Mouse (Mus musculus): ENCODE results near the gene Pkdcc.

Gene Pkdcc

DNA sequence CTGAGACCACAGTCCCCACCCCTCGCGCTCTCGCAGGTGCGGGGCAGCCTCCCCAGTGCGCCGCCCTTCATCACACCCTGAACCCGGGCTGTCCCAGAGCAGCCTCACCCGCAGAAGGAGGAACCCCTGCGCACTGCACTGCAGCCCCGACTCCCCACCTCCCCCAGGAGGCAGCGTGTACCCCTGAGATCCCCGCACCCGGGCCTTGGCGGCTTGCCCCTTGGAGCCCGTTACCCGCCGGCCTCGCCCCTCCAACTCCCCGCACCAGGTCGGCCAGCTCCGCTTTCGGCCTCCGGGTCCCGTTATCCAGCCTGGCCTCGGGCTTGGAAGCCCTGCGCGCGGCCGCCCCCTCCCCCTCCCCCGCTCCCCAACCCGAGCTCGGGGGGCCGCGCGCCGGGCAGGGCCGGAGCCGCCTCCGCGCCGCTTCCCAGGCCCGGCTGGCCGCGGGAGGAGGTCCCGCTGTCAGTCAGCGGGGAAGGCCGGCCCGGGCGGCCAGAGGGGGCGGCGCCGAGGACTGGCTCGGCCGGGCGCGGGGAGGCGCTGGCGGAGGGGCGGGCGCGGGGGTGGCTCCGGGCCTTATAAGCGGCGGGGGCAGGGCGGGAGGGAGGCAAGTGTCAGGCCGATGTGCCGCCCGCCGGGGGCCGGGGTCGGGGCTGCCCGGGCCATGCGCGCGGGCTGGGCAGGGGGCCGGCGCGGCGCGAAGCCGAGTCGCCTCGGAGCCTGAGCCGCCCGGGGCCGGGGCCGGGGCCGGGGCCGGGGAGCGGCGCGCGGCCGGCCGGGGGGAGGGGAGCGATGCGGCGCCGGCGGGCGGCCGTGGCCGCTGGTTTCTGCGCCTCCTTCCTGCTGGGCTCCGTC, at the start of gene Pkdcc:
TSS of gene Pkdcc (plus strand) at position 619 of the 855 bp plus-strand sequence.
- DNase-seq (ENCODE audit: low read depth, low spot score), result peak; percentile 87

DNA sequence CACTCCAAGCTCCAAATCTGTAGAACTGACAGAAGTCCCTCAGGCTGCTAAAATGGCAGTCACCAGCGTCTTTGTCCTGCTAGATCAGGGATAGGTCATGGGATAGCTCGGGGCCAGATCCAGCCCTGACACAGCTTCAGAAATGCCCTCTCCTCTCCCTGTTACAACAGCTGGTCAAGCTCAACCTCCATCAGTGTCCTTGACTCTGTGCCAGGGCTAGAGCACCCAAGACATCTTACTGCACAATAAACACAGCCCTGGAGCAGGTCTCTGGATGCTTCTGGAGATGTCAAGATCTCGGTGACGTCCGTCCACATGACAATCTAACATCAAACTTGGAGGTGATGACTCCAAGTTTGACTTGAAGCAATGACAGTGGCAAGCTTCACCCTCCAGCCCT, 48.9 kb upstream of the Pkdcc start:
- DNase-seq (ENCODE audit: low read depth, low spot score), result no peak

DNA sequence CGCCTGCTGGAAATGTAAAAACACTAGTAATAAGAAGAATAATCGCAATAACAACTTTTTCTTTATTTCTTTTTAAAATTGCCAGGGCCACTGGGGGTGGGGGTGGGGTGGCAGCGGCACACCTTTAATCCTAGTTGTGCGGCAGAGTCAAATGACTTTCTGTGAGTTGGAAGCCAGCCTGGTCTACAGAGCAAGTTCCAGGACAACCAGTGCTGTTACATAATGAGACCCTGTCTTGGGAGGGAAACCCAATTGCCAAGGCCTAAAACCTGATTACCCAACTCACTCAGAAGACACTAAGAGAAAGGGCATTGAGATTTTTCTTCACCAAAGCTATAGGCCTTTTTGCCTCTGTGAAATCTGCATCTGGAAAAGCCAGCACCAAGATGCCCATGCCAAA, 38.9 kb upstream of the Pkdcc start:
- peak; percentile 69 for DNase-seq (ENCODE audit: low read depth, low spot score)

DNA sequence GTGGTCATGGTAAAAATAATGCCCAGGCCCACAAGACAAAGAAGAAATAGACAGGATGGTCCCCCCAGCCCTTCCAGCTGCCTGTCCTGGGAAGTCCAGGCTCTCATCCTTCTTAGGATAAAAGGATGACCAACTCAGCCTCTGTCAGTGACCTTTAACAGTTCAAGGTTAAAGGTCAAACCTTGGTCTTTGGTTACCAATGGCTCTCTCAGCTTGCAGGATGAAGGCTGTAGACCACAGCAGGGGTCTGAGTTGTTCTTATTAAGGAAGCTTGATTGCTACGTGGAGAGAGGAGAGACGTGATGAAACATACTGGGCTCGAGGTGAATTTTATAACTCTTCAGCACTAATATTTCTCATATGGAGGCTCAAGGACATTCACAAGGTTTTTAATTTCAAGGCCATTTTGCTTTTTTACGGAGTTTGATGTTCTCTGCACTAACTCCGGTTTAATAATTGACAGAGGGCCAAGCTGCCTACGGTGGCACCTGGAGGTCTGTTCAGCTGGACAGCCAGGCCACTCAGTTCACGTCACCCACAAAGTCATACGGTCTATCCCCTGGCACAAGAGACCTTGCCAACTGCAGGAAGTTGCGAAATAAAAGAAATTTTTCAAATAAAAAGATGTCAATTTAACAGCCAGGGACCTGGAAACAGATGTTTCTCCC, 36.5 kb upstream of the Pkdcc start:
- no peak for DNase-seq (ENCODE audit: low read depth, low spot score)

DNA sequence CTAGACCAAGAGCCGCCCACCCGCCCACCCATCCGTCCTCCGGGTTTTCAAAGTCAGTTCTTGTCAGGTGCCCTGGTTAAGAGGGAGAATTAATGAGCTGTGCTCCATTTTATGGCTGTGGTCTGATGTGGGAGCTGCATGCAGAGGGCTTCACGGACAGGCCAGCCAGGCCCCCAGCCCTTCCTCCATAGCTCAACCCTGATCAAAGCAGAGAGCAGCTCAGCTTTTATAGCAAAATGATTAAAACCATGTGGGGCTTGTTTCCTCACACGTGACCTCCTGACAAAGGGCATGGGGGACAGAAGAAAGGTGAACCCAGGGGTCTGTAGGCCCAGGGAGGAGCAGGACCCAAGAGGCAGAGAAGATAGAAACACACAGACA, 36.0 kb upstream of the Pkdcc start:
- DNase-seq (ENCODE audit: low read depth, low spot score), result no peak

DNA sequence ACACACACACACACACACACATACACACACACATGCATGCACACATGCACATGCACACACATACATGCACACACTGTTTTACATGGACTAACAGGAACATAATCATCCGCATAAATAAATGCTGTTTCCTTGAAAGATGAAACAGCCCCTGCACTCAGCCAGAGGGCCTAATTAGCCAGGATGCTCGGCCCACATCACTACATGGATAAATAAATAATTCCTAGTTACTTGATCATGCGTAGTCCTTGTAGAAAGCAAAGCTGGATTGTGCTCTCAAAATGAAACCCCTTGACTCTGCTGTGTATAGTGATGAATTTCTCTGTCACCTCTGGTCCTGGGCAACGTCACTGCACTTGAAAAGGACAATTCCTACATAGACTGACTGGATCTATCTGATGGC, 35.5 kb upstream of the Pkdcc start:
- DNase-seq (ENCODE audit: low read depth, low spot score), result no peak

DNA sequence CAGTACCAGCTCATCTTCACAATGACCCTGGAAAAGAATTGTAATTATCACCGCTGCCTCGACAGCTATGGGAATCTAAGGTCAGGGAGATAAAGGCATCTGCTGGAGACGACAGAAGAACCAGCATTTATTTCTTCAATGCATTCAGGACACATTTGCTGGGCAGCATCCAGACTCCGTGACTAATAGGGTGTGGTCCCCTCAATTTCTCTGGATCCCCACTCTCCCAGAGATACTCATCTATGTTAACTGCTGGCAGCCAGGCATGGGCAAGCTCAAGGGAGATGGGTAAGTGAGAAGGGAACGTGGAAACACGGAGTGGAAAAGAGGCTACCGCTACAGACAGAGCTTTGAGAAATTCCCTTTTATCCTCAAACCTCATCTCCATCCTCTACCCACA, 34.0 kb upstream of the Pkdcc start:
- no peak for DNase-seq (ENCODE audit: low read depth, low spot score)

DNA sequence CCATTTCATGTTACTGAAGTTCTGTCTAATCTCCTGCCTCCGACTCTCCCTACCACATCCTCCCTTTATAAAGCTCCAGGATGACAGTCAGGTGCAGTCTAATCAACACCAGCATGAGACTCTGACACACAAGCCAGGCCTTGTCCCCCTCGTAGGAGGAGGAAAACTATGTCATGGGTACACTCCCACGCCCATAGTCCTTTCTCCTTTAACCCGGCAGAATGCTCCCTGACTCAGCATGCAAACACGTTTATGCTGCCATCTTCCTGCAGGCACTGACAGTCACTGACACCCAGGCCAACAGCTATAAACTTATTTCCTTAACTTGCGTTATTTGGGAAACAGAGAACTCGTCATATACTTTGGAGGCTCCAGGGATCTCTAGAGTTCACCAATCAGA, 33.5 kb upstream of the Pkdcc start:
- DNase-seq (ENCODE audit: low read depth, low spot score), result no peak

DNA sequence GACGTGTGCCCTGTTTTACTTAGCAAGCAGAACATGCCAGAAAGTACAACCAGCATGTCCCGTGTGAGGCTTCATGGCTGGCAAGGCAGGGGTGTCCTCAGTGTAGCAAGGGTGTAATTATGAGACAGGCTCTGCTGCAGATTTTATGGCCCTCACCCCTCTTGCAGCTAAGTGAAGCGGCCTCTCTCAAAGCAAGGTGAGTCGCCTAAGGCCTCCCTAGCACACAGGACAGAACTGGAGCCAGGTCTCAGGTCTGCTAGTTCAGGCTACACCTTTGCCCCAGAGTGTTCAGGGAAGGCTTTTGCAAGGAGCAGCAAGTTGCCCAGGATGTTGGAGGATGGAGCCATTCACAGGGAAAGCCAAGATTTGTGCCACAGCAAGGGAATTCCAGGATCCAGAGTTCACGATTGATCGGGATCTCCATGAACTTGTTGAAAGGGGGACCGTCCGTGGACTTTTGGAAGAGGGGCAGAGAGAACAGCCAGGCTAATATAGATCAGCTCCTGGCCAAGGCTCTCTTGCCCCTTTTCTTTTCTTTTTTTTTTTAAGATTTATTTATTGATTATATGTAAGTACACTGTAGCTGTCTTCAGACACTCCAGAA, 32.9 kb upstream of the Pkdcc start:
- no peak for DNase-seq (ENCODE audit: low read depth, low spot score)

DNA sequence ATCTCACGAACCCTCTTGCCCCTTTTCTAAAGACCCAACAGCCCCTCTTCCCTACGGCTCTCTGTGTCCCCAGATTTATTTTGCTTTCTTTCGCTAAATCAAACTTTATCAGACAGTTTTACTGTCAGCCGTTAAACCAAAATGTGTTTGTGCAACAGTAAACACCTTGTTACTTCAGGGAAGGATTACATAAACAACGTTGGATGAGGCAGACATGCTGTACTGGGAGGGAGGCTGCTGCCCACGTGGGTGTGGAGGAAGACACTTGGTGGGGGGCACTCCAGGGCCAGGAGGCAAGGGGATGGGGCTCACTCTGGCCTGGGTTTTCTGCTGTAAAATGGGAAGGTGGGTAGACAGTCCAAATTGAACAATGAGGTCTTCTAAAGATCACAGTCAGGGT, 32.3 kb upstream of the Pkdcc start:
- DNase-seq (ENCODE audit: low read depth, low spot score), result no peak

DNA sequence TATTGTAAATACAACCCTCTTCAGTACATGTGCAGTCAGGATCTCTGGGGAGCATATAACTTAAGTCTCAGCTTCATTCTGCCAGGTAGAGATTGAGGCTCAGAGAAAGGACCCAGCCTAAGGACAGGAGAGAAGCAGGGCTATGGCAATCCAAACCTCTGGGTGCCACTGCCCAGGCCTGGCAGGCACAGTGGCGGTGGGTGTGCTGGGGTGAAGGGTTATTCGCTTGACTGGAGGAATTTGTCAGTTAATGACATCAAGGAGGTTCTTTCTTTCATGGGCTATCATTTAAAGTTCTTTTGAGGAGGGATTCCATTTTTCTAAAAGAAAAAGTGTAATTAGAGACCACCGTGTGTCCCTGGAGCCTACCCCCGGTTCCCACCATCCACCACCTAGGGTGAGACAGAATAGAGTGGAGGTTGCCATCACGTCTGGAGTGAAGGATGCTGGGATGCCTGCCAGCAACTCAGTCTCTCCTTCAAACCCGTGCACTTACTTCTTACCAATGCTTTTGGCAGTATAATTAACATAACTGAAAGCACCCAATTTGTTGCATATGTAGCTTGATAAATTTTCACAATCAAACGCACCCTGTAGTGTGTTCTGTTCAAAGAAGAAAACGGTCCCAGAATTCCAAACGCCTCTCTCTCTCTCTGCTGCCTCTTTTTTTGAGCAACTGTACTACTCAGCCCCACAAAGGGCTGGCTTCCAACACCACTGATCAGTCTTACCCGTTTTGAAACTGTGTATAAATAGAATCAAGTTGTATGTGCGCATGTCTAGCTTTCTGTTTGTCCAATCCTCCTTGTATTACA, 27.1 kb upstream of the Pkdcc start:
- DNase-seq (ENCODE audit: low read depth, low spot score), result peak; percentile 72

DNA sequence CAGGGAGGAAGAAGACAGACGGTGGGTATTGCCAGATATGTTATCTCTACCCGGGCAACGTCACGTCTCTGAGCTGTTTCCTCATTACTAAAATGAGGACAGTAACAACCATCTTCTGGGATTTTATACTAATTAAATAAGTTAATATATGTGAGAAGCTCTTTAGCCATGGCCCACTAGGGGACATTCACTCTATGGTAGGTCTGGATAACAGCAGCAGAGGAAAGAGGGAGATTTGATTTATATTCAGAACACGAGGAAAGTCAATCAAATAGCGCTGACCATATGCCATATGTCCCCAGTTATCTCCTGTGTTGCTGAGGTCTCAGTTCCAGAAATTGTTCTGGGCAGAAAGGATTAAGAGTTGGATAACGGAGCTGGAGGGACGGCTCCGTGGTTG, 24.3 kb upstream of the Pkdcc start:
- DNase-seq (ENCODE audit: low read depth, low spot score), result no peak

DNA sequence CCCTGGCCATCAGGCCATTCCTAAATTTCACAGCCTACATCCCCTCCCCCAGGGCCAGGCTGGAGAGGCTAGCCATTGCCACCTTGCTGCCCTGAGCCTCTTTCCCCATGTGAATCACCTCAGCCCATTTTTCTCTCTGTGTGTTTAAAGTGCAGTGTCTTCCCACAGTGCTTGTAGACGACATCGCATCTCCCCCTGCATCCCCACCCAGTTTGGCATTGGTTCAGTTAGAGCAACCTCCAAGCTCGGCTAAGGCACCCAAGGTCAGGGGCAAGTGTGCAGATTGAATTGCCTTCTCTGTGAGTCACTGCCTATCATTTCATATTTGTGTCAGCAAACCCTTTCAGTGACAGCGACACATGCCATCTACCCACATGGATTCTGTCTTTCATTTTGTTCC, 20.6 kb upstream of the Pkdcc start:
- no peak for DNase-seq (ENCODE audit: low read depth, low spot score)

DNA sequence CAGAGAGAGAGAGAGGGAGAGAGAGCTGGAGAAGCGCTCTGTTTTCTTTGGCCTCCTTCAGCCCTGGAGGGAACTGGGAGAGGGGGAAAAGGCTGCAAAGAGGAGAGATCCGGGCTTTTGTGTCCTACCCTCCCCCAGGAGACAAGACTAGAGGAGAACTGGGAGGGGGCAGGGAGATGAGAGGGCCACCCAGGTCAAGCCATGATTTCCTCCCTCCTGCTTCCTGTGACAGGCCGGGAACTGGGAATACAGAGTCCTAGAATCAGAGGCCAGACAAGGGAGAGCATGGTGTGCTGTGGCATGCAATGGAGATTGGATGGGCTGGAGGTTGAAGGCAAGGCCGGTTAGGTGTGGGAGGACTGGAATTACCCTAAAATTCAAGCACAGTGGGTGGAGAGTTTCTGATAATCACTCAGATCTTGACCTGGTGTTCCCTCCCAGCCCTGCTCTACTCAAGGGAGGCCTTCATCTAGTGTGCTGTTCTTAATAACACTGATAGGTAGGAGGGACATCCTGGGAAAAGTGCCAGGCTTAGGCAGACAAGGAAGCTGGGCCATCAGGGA, 17.6 kb upstream of the Pkdcc start:
- DNase-seq (ENCODE audit: low read depth, low spot score), result peak; percentile 48

DNA sequence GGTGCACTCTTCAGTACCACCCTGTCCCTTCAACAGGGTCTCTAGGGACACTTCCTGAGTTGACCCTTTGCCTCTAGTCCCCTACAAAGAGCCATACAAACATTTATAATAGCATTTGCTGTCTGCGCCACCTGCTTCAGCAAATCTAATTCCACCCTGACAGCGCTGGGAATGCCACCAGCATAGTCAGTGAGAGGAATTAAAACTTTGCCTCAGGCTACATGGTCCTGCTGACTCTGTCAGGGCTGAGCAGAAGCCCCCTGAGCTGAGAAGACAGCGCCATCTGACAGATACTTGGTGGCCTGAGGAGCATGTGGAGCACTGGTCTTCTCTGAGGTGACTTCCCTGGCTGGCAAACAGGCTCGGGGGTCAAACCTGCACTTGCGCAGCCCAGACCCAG, 14.6 kb upstream of the Pkdcc start:
- no peak for DNase-seq (ENCODE audit: low read depth, low spot score)

DNA sequence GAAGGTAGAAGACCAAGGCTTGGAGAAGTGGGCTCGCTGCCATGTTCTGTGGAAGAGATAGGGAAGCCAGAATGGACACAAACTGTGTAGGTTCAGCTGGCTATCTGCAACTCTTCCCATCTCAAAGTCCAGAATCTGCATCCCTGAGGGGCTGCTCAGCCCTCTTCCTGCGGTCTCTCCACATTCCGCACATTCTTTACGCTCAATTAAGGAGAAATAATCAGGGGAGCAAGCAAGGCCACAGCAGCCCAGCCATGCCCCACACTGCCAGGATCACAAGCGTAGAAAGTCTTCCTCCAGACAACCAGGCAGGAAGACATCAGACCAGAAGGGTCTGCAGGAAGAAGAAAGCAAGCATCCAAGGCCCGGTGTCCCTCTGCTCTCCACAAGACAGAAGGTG, 13.8 kb upstream of the Pkdcc start:
- no peak for DNase-seq (ENCODE audit: low read depth, low spot score)

DNA sequence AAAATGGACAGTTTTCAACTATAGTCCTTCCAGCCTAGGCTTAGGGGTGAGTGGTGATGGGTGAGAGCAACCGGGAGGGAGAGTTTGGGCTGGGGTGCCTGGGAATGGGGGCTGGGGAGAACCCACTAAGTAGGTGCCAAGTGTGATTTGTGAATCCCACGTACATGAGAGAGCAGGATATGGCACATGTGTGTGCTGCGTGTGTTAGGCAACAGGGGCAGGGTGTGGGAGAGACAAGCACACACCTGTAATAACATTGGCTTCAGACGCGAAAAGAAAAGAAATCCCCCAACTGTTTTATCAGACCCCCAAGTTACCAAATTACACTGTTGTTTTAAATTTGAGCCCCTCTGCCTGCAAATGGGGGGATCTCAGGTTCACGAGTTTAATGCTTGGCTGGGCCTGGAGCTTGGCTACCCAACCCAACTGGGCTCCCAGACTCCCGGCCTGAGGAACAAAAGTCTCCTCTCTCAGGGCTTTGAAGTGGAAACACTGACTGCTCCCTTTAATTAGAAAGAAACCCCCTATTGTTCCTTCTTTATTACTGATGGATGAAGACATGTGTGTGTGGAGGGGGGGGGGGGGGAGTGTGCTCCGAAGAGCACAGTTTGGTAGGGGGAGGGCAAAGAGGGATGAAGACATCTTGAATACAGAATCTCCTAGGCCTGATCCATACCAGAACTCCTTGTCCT, 11.3 kb upstream of the Pkdcc start:
- DNase-seq (ENCODE audit: low read depth, low spot score), result no peak

DNA sequence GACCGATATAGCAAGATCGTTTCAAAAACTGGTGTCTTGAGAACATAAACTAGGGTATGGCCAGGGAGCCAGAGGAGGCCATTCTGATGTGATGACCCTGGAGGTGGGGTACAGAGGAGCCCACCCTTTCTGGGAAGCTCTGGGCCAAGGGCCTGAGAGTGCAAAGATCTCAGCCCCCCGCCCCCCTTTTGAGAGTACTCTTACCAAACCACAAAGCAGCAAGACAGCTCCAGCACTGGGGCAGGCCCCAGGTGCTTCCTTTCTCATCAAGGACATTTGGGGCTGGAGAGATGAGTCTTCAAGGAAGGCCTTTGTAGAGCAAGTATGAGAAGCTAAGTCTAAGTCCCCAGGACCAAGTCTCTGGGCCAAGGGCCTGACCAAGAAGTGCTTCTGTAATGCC, 7.8 kb upstream of the Pkdcc start:
- no peak for DNase-seq (ENCODE audit: low read depth, low spot score)

DNA sequence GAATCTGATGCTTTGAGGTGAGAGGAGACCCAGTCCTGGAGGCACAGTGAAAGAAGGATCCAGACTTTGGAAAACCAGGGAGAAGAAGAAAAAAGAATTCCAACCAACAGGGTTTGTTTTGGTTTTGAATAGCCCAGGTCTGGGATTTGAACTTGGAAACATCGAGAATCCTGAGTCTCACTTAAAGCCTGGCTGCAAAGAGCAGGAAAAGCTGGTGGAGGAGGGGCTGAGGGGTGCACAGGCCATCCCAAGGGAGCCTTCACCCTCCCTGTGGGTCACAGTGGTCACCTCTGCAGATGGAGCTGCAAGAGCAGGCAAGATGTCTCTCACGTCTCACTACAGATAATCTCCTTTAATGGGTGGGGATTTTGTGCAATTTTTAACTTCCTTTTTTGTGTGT, 6.6 kb upstream of the Pkdcc start:
- DNase-seq (ENCODE audit: low read depth, low spot score), result no peak

DNA sequence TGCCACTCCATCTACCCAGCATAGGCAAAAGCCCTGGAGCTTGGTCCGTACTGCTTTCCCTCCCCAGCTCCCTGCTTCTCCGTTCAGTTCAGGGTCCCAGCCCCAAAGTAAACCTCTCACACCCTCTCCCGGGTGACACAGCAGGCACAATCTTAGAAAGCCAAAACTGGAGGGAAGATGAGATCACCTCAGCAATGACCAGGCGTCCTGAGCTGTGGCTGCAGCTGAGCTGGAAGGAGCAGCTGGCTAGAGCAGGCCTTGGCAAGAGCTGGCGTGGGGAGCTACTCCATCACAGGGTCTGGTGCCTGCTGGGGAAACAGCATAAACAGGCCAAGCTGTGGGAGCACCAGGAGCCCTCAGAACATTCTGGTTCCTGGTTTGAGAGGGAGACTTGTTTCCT, 4.6 kb upstream of the Pkdcc start:
- peak; percentile 74 for DNase-seq (ENCODE audit: low read depth, low spot score)

DNA sequence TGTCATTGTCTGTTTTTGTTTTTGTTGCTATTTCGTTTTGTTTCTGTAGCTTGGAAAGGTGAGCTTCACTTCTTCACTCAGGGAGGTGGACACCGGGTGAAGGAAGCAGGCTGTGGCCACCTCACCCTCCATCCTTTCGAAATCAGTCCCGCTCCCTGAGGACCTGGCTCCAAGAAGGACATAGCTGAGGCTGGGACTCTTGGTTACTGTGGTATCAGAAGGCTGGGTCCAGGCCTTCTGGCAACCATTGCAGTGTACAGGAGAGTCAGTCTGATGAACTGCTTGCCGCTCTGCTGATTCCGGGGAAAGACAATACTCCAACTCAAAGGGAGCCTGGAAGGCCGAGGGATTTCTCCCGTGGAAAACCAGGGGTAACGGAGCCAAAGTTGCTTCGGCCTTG, 3.9 kb upstream of the Pkdcc start:
- DNase-seq (ENCODE audit: low read depth, low spot score), result no peak
